Comparison of ENCODE assay signal across 28 mouse cellular contexts in the genomic region with DNA sequence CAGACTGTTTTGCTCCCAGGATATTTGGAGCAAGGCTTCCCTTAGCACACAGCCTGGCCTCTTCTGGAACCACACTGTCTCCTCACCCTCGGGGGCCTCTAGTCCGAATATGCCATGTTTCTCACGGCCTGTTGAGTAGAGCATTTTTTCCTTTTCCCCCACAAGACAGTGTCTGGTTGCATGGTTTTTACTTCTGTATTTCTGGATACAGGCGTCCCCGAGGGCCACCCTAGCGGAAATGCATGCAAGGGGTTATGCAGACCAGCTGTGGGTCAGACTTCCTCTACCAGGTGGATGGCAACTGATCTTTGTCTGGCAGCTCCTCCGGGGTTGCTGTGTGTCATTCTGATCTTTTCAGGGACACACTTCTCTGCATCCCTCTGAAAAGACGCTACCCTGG.
DNase-seq lines count a peak whose midpoint lies in the region; ATAC-seq and TF ChIP-seq lines count a peak whose summit lies in the region.
"Had no signal": no experiment of that assay in that cellular context is flagged by ENCODE, and none has a peak within 500 bp of the region (broad histone marks: within the 10 kb centered on the region; RNA-seq: fewer than 3 reads in every experiment).

No protein-coding gene starts in this region.

- no peak overlapping the region for H3K27ac ChIP-seq in cerebellum, adult 2 months (ENCODE audit: insufficient read depth, low read length)
- H3K27ac ChIP-seq in liver, postnatal 0 days (ENCODE audit: low read depth), result peak overlapping the region; percentile 55; the same call in 1 of the 2 replicates
- H3K27ac ChIP-seq in liver, embryonic 11.5 days (ENCODE audit: low read depth, low read length), result no peak overlapping the region
- H3K27ac ChIP-seq in embryonic facial prominence, embryonic 10.5 days (replicated peaks), result peak overlapping the region; percentile 51; the same call in 1 of the 2 replicates
- H3K27ac ChIP-seq: forebrain, embryonic 13.5 days; hindbrain, embryonic 15.5 days; limb, embryonic 15.5 days; liver, embryonic 14.5 days had no signal

- no peak overlapping the region for H3K4me2 ChIP-seq in liver, postnatal 0 days (ENCODE audit: low read depth, low read length)
- no peak overlapping the region for H3K4me2 ChIP-seq in liver, embryonic 11.5 days
- H3K4me2 ChIP-seq: forebrain, embryonic 13.5 days; heart, embryonic 12.5 days; hindbrain, embryonic 15.5 days; limb, embryonic 15.5 days; lung, embryonic 14.5 days; midbrain, embryonic 11.5 days had no signal

- DNase-seq in cerebellum, adult 2 months, result peak; percentile 5 to 12
- no peak for DNase-seq in cerebellum, postnatal 4 days (ENCODE audit: low spot score in 2 of 2)
- peak; percentile 36 for DNase-seq in liver, postnatal 0 days
- no peak for DNase-seq in liver, embryonic 11.5 days (ENCODE audit: low spot score)
- DNase-seq in embryonic facial prominence, embryonic 10.5 days (ENCODE audit: low spot score), result no peak
- no peak for DNase-seq in adrenal gland, adult 2 months
- DNase-seq in left cerebral cortex, adult 8-10 months (ENCODE audit: low spot score in 2 of 2), result no peak
- DNase-seq: adrenal gland, postnatal 10 days; embryo, embryonic 11 days; gastrocnemius, postnatal 14 days; heart, postnatal 4 days; kidney, adult 8-10 months; kidney, postnatal 14 days; left cerebral cortex, postnatal 4 days; lung, embryonic 14.5 days; lung, postnatal 14 days; thymus, postnatal 14 days had no signal

- no peaks in the 10 kb centered on the region for H3K27me3 ChIP-seq in cerebellum, adult 2 months (ENCODE audit: control insufficient read depth, insufficient read depth, low read length)
- no peaks in the 10 kb centered on the region for H3K27me3 ChIP-seq in liver, postnatal 0 days (ENCODE audit: insufficient read depth, low read length)
- no peaks in the 10 kb centered on the region for H3K27me3 ChIP-seq in liver, embryonic 11.5 days (replicated peaks; ENCODE audit: control insufficient read depth, insufficient read depth, low read length)
- peaks cover 18% of the 10 kb centered on the region for H3K27me3 ChIP-seq in embryonic facial prominence, embryonic 10.5 days (replicated peaks; ENCODE audit: low read depth, poor library complexity, severe bottlenecking)
- H3K27me3 ChIP-seq: hindbrain, embryonic 15.5 days had no signal

- no peaks in the 10 kb centered on the region for H3K9me3 ChIP-seq in liver, postnatal 0 days (ENCODE audit: low read length)
- no peaks in the 10 kb centered on the region for H3K9me3 ChIP-seq in liver, embryonic 11.5 days (ENCODE audit: control insufficient read depth, low read length)
- H3K9me3 ChIP-seq in embryonic facial prominence, embryonic 10.5 days, result 0 out of 2 replicates have a peak, but pooled peaks cover 3% of the 10 kb centered on the region
- H3K9me3 ChIP-seq: forebrain, embryonic 13.5 days; heart, embryonic 12.5 days; hindbrain, embryonic 15.5 days; limb, embryonic 15.5 days had no signal

- no peak for TF ChIP-seq POLR2A in cerebellum, adult 2 months (IDR thresholded peaks at IDR 0.05; ENCODE audit: borderline replicate concordance, insufficient read depth, low read length)

- H3K4me3 ChIP-seq in cerebellum, adult 2 months (replicated peaks; ENCODE audit: insufficient read depth, low read depth, low read length), result no peak overlapping the region
- H3K4me3 ChIP-seq in liver, postnatal 0 days (ENCODE audit: low read depth, low read length), result no peak overlapping the region
- H3K4me3 ChIP-seq in liver, embryonic 11.5 days (ENCODE audit: low read depth, low read length), result no peak overlapping the region
- no peak overlapping the region for H3K4me3 ChIP-seq in embryonic facial prominence, embryonic 10.5 days
- H3K4me3 ChIP-seq: erythroblast, embryonic 14.5 days; forebrain, embryonic 13.5 days; heart, embryonic 12.5 days; hindbrain, embryonic 15.5 days; limb, embryonic 15.5 days had no signal

- no peak overlapping the region; the same call in 1 of the 2 replicates for H3K9ac ChIP-seq in liver, postnatal 0 days (replicated peaks)
- H3K9ac ChIP-seq in liver, embryonic 11.5 days (ENCODE audit: low read depth, low read length), result no peak overlapping the region
- H3K9ac ChIP-seq: forebrain, embryonic 13.5 days; heart, embryonic 12.5 days; hindbrain, embryonic 15.5 days; limb, embryonic 15.5 days; liver, embryonic 14.5 days; lung, embryonic 14.5 days had no signal

- H3K4me1 ChIP-seq in cerebellum, adult 2 months (ENCODE audit: control insufficient read depth, insufficient read depth, low read length), result peaks cover 34% of the 10 kb centered on the region
- H3K4me1 ChIP-seq in liver, postnatal 0 days (ENCODE audit: insufficient read depth), result no peaks in the 10 kb centered on the region
- no peaks in the 10 kb centered on the region for H3K4me1 ChIP-seq in liver, embryonic 11.5 days (replicated peaks; ENCODE audit: control insufficient read depth, insufficient read depth, low read length)
- H3K4me1 ChIP-seq in embryonic facial prominence, embryonic 10.5 days, result peaks cover 23% of the 10 kb centered on the region

- TF ChIP-seq EP300 in liver, postnatal 0 days (IDR thresholded peaks at IDR 0.05; ENCODE audit: low read depth), result no peak

- no peaks in the 10 kb centered on the region for H3K36me3 ChIP-seq in liver, postnatal 0 days (replicated peaks; ENCODE audit: insufficient read depth, low read length)
- no peaks in the 10 kb centered on the region for H3K36me3 ChIP-seq in liver, embryonic 11.5 days (ENCODE audit: control insufficient read depth, insufficient read depth, low read length)
- H3K36me3 ChIP-seq in embryonic facial prominence, embryonic 10.5 days (replicated peaks), result no peaks in the 10 kb centered on the region
- H3K36me3 ChIP-seq: G1E; heart, embryonic 12.5 days; hindbrain, embryonic 15.5 days; limb, embryonic 15.5 days had no signal

- peak; percentile 49; the same call in 1 of the 2 replicates for ATAC-seq in liver, postnatal 0 days
- ATAC-seq in liver, embryonic 11.5 days (replicated peaks; ENCODE audit: low FRiP score), result no peak
- ATAC-seq in megakaryocyte, adult 5-6 weeks (ENCODE audit: poor library complexity, severe bottlenecking), result peak; percentile 61
- ATAC-seq: forebrain, embryonic 13.5 days; intestine, embryonic 16.5 days; midbrain, embryonic 16.5 days had no signal

- 79% methylated on average over 8 of the region's 8 CpGs for WGBS in cerebellum, adult 2 months
- WGBS in liver, postnatal 0 days (ENCODE audit: insufficient replicate concordance), result 40% methylated on average over 8 of the region's 8 CpGs
- 58% methylated on average over 8 of the region's 8 CpGs for WGBS in liver, embryonic 11.5 days
- 63% methylated on average over 8 of the region's 8 CpGs for WGBS in embryonic facial prominence, embryonic 10.5 days

- TF ChIP-seq CTCF in cerebellum, adult 2 months (IDR thresholded peaks at IDR 0.05; ENCODE audit: borderline replicate concordance, insufficient read depth, low read depth, low read length), result no peak
- no peak for TF ChIP-seq CTCF in liver, postnatal 0 days (IDR thresholded peaks at IDR 0.05; ENCODE audit: low read depth)

Comparison
In these comparisons a context has a peak if more than half of its experiments do, and no peak if none do; other contexts are left out.
1. DNase-seq: peak in cerebellum, adult 2 months (2 of 2) and liver, postnatal 0 days (single experiment); none in cerebellum, postnatal 4 days (0 of 2), liver, embryonic 11.5 days (single experiment), embryonic facial prominence, embryonic 10.5 days (single experiment), adrenal gland, adult 2 months (single experiment) and left cerebral cortex, adult 8-10 months (0 of 2).
2. H3K27ac ChIP-seq: peak in liver, postnatal 0 days (single experiment) and embryonic facial prominence, embryonic 10.5 days (single experiment); none in cerebellum, adult 2 months (single experiment) and liver, embryonic 11.5 days (single experiment).